Mouse (Mus musculus) yolk sac, embryonic 10.5 days (tissue): ENCODE measurements around the gene Prss23.

Source experiments
- DNase-seq: peaks from one replicate; pipeline ENCODE4 v3.0.0-alpha.2; 2017; ENCODE audit warnings: low spot score

The Prss23 gene

DNA sequence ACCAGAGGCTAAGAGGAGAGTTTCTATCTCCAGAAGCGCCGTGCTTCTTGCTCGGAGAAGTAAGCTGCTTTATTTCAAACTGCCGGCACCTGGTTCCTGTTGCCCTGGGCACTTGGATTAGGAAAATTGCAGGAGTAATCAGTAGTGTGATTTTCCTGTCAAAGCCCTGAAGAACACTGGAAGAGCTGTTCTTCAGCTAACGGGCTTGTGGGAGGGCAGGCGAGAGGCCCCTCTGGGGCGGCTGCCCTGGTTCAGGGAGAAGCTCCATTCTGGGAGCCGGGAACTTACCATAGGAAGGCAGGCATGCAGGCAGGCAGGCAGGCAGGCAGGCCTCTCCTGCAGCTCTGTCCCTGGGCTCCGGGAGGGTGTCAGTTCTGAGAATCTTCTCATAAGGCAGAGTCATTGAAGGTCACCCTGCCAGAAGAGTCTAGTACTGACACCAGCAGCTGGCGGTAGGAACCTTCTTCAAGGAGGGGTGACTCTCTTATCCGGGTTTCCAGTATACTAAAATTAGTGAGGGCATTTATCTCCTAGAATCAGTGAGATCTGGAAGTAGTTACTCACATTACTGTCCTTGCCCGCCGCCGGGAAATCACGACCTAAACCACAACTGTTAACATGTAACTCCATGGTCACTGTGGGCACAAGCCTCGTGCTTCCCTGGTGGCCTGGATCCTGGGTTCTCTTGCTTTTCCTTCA lies at the start of gene Prss23:
Gene Prss23 (minus strand): TSS at position 457 of the 699 bp plus-strand sequence.
- peak; percentile 9 for DNase-seq

- DNase-seq: no peak
Measured at GRCm38 (mm10) chr7:89576127-89576526, 49.1 kb upstream of the Prss23 start.

DNA sequence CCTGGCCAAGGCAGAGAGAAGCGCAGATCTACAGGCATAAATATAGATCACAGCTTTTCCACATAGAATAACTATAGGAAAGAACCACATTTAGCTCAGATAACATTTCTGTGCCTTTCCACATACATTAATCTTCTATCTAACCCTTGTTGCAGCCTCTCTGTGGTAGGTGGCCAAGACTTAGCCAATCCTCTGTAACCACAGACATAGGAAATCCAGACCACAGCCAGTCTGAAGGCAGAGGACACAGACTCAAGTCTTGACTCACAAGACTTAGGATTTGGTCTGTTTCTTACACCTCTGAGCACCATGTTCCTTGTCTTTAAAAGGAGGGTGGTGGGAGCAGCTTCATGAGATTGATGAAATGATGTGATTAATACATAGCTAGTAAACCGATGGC lies 37.6 kb upstream of the Prss23 start:
- DNase-seq: no peak

DNA sequence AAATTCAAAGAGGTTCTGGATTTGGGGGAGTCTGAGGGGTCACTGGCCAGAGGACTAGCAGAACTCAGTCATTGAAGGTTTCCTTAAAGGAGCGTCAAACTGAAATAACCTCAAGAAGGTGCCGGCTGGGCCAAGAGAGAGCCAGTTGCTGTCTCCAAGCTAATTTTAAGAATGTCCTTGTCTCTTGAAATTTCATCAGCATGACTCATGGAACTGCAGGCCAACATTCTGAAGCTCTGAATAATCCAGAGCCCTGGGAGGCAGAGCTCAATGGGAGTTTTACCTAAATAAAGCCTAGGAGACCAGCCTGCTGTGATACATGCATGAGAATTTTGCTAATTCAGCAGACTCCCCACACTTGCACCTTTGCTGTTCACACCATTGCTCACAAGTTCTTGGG lies 36.5 kb upstream of the Prss23 start:
- DNase-seq: no peak

DNA sequence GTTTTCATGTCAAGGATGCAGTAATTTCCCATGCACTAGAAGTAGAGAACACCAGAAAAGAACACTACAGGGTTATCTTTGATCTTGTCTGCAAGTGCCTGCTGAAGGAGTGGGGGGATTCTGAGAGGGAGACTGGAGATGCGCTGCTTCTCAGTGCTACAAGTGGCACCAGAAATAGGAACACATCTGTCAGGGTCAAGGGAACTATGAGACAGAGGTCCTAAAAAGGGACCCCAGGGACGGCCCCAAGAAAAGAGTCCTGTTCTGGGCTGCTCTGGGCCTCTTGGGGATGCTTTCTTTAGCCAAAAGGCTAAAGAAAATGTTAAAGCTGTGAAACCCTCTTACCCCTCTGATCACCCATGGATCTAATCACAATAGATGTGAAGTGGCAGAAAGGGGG lies 35.2 kb upstream of the Prss23 start:
- DNase-seq: no peak

DNA sequence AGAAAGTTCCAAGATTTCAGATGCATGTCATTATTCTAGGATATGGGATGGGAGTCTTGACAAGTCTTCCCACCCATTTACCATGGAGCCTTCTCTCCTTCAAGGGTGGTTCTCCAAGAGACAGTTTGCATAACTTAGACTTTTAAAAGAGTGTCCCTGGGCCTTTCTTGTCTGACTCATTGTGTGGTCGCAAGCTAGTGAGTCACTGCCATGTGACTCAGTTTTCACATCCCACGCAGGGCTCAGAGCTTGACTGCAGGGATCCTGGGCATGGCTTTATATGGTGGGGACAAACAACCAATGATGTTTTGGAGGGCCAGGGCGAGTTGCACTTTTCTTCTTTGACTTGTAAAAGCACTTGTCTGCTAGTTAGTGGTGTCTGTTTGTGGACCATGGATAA lies 34.0 kb upstream of the Prss23 start:
- DNase-seq: no peak

DNA sequence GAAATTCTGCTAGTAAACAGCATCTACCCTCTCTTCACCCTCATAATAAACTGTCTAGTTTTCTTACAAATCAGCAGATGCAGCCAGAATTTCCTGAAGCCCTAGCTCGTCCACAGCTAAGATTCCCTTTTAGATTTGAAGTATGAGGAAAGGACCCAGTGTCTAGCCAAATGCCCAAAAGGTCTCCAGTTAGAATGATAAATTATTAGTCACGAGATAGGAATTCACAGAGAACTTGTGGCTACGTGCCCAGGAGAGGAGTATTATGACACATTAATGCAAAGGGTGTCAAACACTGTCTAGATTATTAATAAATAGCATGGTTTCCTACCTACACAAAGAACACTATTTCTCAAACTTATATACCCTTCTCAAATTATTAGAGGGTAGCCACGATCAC lies 32.6 kb upstream of the Prss23 start:
- no peak for DNase-seq

- no peak for DNase-seq
Measured at GRCm38 (mm10) chr7:89559105-89559504, 32.1 kb upstream of the Prss23 start.

GRCm38 (mm10) chr7:89558446-89559039 lies 31.6 kb upstream of the Prss23 start:
- DNase-seq: no peak

- DNase-seq: no peak
Measured at GRCm38 (mm10) chr7:89557056-89557455, 30.1 kb upstream of the Prss23 start.

- DNase-seq: no peak
Measured at GRCm38 (mm10) chr7:89556652-89557051, 29.7 kb upstream of the Prss23 start.

- DNase-seq: no peak
Measured at GRCm38 (mm10) chr7:89555170-89555569, 28.2 kb upstream of the Prss23 start.

- peak; percentile 38 for DNase-seq
Measured at GRCm38 (mm10) chr7:89554068-89554467, 27.1 kb upstream of the Prss23 start.

GRCm38 (mm10) chr7:89540976-89541375 lies 14.0 kb upstream of the Prss23 start:
- no peak for DNase-seq

GRCm38 (mm10) chr7:89539391-89539790 lies 12.4 kb upstream of the Prss23 start:
- no peak for DNase-seq

DNA sequence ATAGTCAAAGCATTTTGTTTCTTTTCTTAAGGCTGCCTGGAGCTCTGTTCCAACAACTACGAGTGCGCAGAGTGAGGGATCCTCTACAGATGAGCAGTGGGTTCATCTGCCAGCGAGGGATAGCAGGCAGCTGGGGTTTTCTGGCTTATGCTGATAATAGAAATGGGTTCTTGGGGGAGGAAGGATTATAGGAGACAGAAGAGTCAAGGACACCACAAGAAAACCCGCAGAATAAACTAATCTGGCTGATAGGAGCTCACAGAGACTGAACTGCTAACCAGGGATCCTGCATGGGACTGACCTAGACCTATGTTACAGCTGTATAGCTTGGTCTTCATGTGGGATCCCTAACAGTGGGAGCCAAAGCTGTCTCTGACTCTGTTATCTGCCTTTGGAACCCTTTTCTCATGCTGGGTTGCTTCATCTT lies 456 bp upstream of the Prss23 start:
- no peak for DNase-seq

DNA sequence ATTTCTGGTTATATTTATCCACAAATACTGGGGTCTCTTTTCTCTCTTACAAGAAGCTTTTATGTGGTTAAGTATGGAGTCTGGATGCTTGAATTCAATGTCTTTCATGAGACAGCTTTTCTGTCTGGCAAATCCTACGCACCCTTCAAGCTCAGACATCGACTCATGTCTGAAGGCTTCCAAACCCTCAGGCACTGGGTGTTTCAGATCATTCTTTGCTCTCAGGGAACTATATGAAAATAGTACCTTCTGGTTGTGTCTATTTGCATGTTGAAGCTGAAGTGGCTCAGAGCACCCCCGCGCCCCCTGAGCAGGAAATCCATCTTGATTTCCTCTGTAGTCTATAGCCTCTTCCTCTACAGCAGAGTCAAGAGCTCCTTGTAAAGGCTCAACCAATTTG lies 3.2 kb downstream of the Prss23 start:
- DNase-seq: no peak

DNA sequence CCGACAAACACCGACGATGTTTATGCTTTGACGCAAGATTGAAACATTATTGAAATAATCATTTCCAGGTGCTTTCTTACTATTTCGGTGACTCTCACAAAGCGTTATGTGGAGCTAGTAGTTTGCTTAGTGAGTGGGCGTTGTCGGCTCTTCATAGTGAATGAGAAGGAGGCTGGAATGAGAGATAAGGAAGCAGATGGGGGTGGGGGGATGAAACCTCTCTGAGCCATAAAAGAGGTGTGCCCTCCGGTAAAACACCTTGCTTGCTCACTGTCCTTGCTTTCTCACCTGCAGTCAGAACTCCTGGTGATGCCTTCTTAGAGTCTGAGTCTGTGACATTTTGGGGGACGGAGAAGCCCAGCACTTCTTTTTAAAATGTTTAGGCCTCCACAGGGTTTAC lies 4.8 kb downstream of the Prss23 start:
- DNase-seq: no peak

- peak; percentile 78 for DNase-seq
Measured at GRCm38 (mm10) chr7:89517460-89518390, 9.3 kb downstream of the Prss23 start.

DNA sequence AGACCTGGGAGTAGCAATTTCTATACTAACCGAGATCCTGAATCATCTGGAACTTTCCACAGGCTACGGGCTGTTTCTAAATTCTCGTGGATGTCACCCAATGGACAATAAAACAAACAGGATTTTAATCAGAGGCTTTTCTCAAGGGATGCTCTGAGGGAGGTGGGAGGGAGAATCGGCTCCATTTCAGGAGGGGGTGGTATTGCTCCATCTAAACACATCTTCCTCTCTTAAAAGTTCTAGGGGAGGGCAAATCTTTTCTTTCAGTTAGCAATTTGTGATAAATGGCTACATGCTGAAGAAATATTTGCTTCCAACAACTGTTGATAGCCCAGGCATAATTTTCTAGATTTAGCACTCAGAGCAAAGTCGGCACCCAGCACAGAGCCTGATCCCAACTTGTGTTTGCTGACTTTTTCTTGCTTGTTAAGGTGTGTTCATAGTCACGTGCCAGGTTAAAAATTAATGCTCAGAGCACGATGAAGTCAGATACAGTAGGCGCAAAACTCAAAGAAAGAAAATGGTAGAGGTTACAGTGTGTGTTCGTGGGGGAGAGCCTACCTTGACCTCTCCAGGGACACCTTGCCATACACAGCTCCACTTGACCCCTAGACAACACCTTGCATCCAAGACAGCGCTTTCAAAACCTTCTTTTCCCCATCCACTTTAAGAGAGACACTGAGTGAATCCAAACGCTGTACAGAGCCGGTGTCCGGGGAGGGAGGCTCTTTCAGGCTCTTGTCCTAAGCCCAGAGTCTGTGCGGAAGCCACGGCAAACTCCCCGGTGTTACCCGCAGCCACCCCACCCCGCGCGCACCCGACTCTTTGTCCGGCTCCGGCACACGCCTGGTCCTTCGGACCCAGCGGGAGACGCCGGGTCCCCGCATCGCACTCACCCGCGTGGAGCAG lies 10.2 kb downstream of the Prss23 start:
- DNase-seq: no peak

- no peak for DNase-seq
Measured at GRCm38 (mm10) chr7:89511921-89512514, 15.0 kb downstream of the Prss23 start.
